Mouse (Mus musculus): ENCODE results near the gene Lrch4. TPM values are rescaled to one million over a fixed set of nuclear protein-coding genes. Genes with fewer than 3 reads are reported as not detected.

Gene Lrch4
- total RNA-seq, 2 experiments from 2014 or later: 11.3 to 19.4 TPM

- intact Hi-C loops (cut with DNase I): loop anchor here (2.0 kb wide), 1 partner anchor 22 kb away; no protein-coding TSS in a partner anchor
- DNase-seq (ENCODE audit: low spot score in 2 of 2): no peak
Measured at GRCm38 (mm10) chr5:137682526-137682925, 53.6 kb downstream of the Lrch4 start.

- intact Hi-C loops (cut with DNase I): loop anchor here (1.0 to 2.0 kb wide), 2 partner anchors 23 to 51 kb away; no protein-coding TSS in a partner anchor
- peak in 1 of 2 experiments; percentile 26 for DNase-seq (ENCODE audit: low spot score in 2 of 2)
Measured at GRCm38 (mm10) chr5:137683388-137684293, 54.7 kb downstream of the Lrch4 start.

DNA sequence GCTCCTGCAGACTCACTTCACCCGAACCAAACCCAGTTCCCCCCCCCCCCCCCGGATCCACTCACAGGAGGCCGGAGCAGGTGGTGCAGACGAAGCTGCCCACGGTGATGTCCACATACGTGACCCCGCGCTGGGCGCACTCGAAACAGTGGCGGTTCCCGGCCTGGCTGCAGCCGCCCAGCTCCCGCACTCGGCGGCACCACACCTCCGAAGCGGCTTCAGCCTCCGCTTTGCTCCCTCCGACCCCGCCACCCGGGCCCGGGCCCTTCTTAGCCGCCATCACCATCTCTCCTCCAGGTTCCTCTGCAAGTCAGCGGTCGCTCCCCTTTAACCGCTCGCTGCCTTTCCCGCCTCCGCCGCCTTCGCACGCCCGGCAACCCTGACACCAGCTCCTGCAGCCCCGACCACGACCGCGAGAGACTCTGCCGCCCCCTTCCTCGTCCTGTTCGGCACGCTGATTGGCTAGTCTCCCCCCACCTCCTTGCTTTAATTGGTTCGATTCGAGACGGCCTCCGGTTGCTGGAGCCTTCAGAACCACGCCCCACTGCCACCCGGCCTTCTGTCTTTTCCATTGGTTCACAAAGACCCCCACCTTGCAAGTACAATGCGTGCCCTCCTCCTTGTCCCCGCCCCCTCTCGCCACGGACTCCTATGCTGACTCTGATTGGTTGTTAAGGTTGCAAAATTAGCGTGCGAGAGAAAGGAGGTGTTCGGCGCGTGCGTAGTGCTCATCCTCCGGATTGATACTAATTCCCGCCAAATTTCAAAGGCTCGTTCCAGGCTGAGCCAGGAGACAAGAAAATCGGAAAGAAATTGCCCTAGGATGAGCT lies 55.6 kb downstream of the Lrch4 start, which contains the start of gene Agfg2:
Gene Agfg2, minus strand, starts transcription at position 433 of the 830 bp plus-strand sequence.
- intact Hi-C loops (cut with DNase I): loop anchor here (1.0 kb wide), 1 partner anchor 50 kb away; no protein-coding TSS in a partner anchor
- DNase-seq (ENCODE audit: low spot score in 2 of 2): peak; percentile 98 to 99

- intact Hi-C loops (cut with DNase I): no loop called here
- no peak for DNase-seq (ENCODE audit: low spot score in 2 of 2)
Measured at GRCm38 (mm10) chr5:137685653-137686052, 56.7 kb downstream of the Lrch4 start.

DNA sequence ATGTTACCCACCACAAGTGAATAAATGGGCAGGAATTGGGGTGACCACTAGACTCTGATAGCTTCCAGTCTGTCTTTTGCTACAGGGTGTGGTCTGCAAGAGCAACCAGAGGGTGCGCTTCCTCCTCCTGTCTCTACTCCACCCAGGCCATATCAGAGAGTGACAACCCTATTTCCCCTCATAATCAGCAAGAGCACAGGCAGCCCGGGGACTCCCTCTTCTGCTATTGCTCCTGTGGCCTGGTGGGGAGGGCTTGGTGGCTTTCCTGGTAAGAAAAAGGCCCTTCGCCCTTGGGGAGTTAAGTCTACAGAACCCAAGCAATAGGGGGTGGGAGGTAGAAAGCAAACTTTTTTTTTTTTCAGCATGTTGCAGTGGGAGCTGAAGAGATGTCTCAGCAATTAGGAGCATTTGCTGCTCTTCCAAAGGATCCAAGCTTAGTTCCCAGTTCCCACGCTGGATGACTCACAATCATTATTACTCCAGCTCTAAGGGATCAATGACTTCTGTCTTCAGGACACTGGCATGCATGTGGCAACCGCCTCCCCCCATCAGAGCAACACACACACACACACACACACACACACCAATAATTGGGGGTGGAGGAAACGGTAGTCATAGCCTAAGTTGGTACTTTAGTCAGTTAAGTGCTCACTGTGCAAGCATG lies 57.3 kb downstream of the Lrch4 start:
- intact Hi-C loops (cut with DNase I): no loop called here
- no peak for DNase-seq (ENCODE audit: low spot score in 2 of 2)

GRCm38 (mm10) chr5:137689974-137690373 lies 61.1 kb downstream of the Lrch4 start:
- intact Hi-C loops (cut with DNase I): no loop called here
- DNase-seq (ENCODE audit: low spot score in 2 of 2): no peak

- intact Hi-C loops (cut with DNase I): no loop called here
Measured at GRCm38 (mm10) chr5:137690531-137690930, 61.6 kb downstream of the Lrch4 start.

More at GRCm38 (mm10) chr5:137690531-137690930, 61.6 kb downstream of the Lrch4 start:
- DNase-seq (ENCODE audit: low spot score in 2 of 2): no peak

Other genes starting within 250 kb of the Lrch4 start
- under 1 TPM; 0.37 to 0.39 TPM for gene Zan, start 152.1 kb upstream of the Lrch4 start, total RNA-seq (2021)
- 10 to 100 TPM; 33.6 to 36.1 TPM for gene Pop7, start 126.6 kb upstream of the Lrch4 start, total RNA-seq (2021)
- 10 to 100 TPM; 43.8 to 63.2 TPM for gene Gigyf1, start 110.6 kb upstream of the Lrch4 start, total RNA-seq (2021)
- gene Epo, start 95.9 kb upstream of the Lrch4 start, total RNA-seq (2021): not detected
- 100 to 1,000 TPM; 582 to 667 TPM for gene Gnb2, start 95.6 kb upstream of the Lrch4 start, total RNA-seq (2021)
- 100 to 1,000 TPM; 109 to 115 TPM for gene Actl6b, start 75.6 kb upstream of the Lrch4 start, total RNA-seq (2021)
- gene Tfr2, start 59.3 kb upstream of the Lrch4 start, total RNA-seq (2021): 10 to 100 TPM; 10.4 to 10.9 TPM
- gene Mospd3, start 28.1 kb upstream of the Lrch4 start, total RNA-seq (2021): 10 to 100 TPM; 19.4 to 26.4 TPM
- 10 to 100 TPM in 1 of 2 experiments, 1 to 10 TPM in 1; 8.6 to 14.9 TPM for gene Pcolce, start 15.3 kb upstream of the Lrch4 start, total RNA-seq (2021)
- under 1 TPM; 0.20 to 0.25 TPM for gene Fbxo24, start 119 bp upstream of the Lrch4 start, total RNA-seq (2021)
- gene Gm20605, start 54 bp downstream of the Lrch4 start, total RNA-seq (2021): 10 to 100 TPM in 1 of 2 experiments, 1 to 10 TPM in 1; 5.5 to 11.7 TPM
- gene Sap25, start 12.2 kb downstream of the Lrch4 start, total RNA-seq (2021): 1 to 10 TPM; 4.2 to 7.7 TPM
- gene Irs3, start 16.6 kb downstream of the Lrch4 start, total RNA-seq (2021): under 1 TPM in 1 of 2 experiments, not detected in 1; 0.23 TPM
- 10 to 100 TPM; 41.7 to 42.0 TPM for gene Agfg2, start 55.6 kb downstream of the Lrch4 start, total RNA-seq (2021)
- gene Nyap1, start 112.5 kb downstream of the Lrch4 start, total RNA-seq (2021): 10 to 100 TPM; 70.1 to 79.5 TPM
- 100 to 1,000 TPM; 166 to 203 TPM for gene Tsc22d4, start 116.6 kb downstream of the Lrch4 start, total RNA-seq (2021)
- gene Ppp1r35, start 149.7 kb downstream of the Lrch4 start, total RNA-seq (2021): 10 to 100 TPM; 23.5 to 28.6 TPM
- gene Mepce, start 158.5 kb downstream of the Lrch4 start, total RNA-seq (2021): 10 to 100 TPM; 33.5 to 42.8 TPM
- gene Zcwpw1, start 158.7 kb downstream of the Lrch4 start, total RNA-seq (2021): 1 to 10 TPM; 4.6 to 7.2 TPM
- under 1 TPM in 1 of 2 experiments, not detected in 1; 0.20 TPM for gene Pilra, start 207.2 kb downstream of the Lrch4 start, total RNA-seq (2021)
- not detected for gene Pilrb1, start 229.0 kb downstream of the Lrch4 start, total RNA-seq (2021)
- gene Pilrb2, start 242.7 kb downstream of the Lrch4 start, total RNA-seq (2021): not detected